In genomic region chr14:23169346-23169745, GRCm38 (mm10) we compare ENCODE assay signal across 17 mouse cellular contexts.
"Had no signal": no experiment of that assay in that cellular context is flagged by ENCODE, and none has a peak within 500 bp of the region (broad histone marks: within the 10 kb centered on the region; RNA-seq: fewer than 3 reads in every experiment).

No protein-coding gene starts in this region.

- H3K9me3 ChIP-seq: midbrain, embryonic 10.5 days; midbrain, embryonic 12.5 days; neural tube, embryonic 13.5 days; neural tube, embryonic 15.5 days; stomach, embryonic 15.5 days had no signal

- H3K9ac ChIP-seq: lung, embryonic 14.5 days; midbrain, embryonic 12.5 days; neural tube, embryonic 13.5 days; neural tube, embryonic 15.5 days; stomach, embryonic 15.5 days had no signal

- ATAC-seq: midbrain, embryonic 16.5 days had no signal

- H3K4me1 ChIP-seq: midbrain, embryonic 10.5 days; midbrain, embryonic 12.5 days; neural tube, embryonic 13.5 days; neural tube, embryonic 15.5 days; stomach, embryonic 15.5 days had no signal

- DNase-seq: lung, adult 18-20 months; lung, embryonic 14.5 days; lung, postnatal 10 days; lung, postnatal 4 days; midbrain, embryonic 14.5 days; right cerebral cortex, postnatal 14 days; thymus, adult 2 months; thymus, postnatal 25 days; thymus, postnatal 4 days had no signal

- H3K4me2 ChIP-seq: lung, embryonic 14.5 days; midbrain, embryonic 12.5 days; neural tube, embryonic 13.5 days; neural tube, embryonic 15.5 days; stomach, embryonic 15.5 days had no signal

- H3K4me3 ChIP-seq: midbrain, embryonic 10.5 days; midbrain, embryonic 12.5 days; myocyte; neural tube, embryonic 13.5 days; neural tube, embryonic 15.5 days; stomach, embryonic 15.5 days had no signal

- H3K36me3 ChIP-seq: midbrain, embryonic 10.5 days; midbrain, embryonic 12.5 days; neural tube, embryonic 13.5 days; neural tube, embryonic 15.5 days; stomach, embryonic 15.5 days had no signal

- H3K27ac ChIP-seq: midbrain, embryonic 10.5 days; midbrain, embryonic 12.5 days; neural tube, embryonic 13.5 days; neural tube, embryonic 15.5 days; stomach, embryonic 15.5 days; stomach, postnatal 0 days had no signal

- H3K27me3 ChIP-seq: midbrain, embryonic 12.5 days; neural tube, embryonic 13.5 days; neural tube, embryonic 15.5 days; stomach, embryonic 15.5 days had no signal
